Mouse (Mus musculus): ENCODE data around the gene Ksr2.

- no peak for TF ChIP-seq POLR2A (IDR thresholded peaks at IDR 0.05; ENCODE audit: low read depth, low read length)
- TF ChIP-seq CTCF (IDR thresholded peaks at IDR 0.05; ENCODE audit: extremely low read depth, insufficient read depth, insufficient read length, insufficient replicate concordance): peak; percentile 14; the same call in 1 of the 2 replicates
Measured at GRCm38 (mm10) chr5:117519858-117520495, 106.2 kb downstream of the Ksr2 start.

Data from spleen, adult 2 months (tissue).